Mouse (Mus musculus) gastrocnemius, postnatal 10 days (tissue): ENCODE data around the gene Fam208a. TPM values are rescaled to one million over a fixed set of nuclear protein-coding genes. Genes with fewer than 3 reads are reported as not detected.

Source experiments
- DNase-seq: peaks from one replicate; pipeline ENCODE4 v3.0.0; 2021; ENCODE audit warnings: mixed read lengths
- long read RNA-seq, 2 experiments: library from polyadenylated mRNA; stranded (forward); transcript quantifications; one replicate each; pipeline ENCODE4 v2.0.0; 2021
- total RNA-seq, 2 experiments: library from RNA; stranded (reverse); gene quantifications; 2 replicates each; pipeline ENCODE4 v1.2.3; 2021

Gene Fam208a
- total RNA-seq: 10 to 100 TPM in 1 of 2 experiments, 1 to 10 TPM in 1; 9.0 to 13.6 TPM
- long read RNA-seq, experiment 1, partial matches to known transcripts: 3 of 8 reads
- long read RNA-seq, experiment 1, other reads (novel, unspliced or antisense): 5 of 8 reads
- long read RNA-seq, experiment 2, partial matches to known transcripts: 0 of 4 reads
- long read RNA-seq, experiment 2, other reads (novel, unspliced or antisense): 4 of 4 reads

DNA sequence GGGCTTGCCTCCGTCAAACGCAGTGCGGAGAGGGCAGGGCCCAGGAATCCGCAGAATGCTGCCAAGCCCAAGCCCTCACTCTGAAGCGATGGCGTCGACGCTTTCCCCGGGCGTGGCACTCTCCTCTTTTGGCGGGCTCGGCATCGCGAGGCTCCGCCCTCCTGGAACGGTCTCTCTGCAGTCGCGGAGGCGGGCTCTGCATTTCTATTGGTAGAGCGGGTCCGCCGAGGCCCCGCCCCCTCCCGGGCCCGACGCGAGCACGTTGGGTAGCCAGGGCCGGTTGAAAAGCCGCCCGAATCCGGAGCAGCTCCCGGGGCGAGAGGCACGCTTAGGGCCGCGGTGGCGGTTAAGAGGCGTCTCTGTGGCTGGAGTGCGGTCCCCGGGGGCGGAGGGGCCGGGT lies at the start of gene Fam208a:
Fam208a (plus strand) TSS at position 262 of the 400 bp plus-strand sequence.
- peak; percentile 94 for DNase-seq

DNA sequence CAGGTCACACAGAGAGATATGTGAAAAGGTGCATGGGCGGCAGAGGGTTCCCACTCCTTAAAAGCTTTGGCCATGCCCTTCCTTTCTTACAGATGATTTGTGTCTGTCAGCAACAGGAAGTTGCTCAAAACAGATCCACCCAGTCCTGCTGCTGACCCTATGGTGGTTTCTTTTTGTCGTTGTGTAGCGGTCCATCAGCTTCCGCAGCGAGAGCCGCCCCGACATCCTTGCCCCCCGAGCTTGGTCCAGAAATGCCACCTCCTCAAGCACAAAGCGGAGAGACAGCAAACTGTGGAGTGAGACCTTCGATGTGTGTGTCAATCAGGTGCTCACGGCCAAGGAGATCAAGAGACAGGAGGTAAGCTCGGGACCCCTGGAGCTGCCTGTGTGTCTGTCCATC lies 49.2 kb upstream of the Fam208a start:
- DNase-seq: no peak

DNA sequence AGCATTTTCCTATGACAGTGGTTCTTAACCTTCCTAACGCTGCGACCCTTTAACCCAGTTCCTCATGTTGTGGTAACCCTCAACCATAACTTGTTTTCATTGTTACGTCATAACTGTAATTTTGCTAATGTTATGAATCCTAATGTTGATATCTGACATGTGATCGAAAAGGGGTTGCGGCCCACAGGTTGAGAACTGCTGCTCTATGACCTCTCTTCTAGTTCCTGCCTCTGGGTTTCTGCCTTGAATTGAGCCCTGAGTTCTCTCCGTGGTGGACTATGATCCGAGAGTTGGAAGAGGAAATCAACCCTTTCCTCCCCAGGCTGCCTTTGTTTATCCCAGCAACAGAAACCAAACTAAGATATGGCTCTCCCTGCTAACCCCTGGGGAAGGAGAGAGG lies 47.2 kb upstream of the Fam208a start:
- no peak for DNase-seq

DNA sequence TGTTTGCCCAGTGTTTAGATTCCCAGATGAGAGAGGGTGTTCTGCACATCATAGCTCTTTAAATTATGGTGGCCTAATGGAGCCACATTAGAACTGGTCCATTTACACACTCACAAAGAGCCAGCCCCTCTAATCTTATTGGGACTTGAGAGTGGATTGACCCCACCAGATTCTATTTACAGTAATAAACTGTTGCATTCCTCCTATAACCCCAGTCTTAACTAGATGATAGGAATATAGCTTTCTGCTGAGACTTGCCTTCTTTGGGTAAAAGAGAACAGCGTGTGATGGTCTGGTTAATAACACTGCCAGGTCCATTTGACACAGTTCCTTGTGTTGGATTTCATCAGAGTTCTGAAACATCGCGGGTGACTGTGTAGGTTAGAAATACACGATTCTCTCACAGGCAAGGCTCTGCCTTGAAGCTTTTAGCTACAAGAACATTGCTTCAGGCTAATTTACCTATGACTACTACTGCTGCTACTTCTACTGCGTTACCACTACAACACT lies 45.3 kb upstream of the Fam208a start:
- DNase-seq: no peak

DNA sequence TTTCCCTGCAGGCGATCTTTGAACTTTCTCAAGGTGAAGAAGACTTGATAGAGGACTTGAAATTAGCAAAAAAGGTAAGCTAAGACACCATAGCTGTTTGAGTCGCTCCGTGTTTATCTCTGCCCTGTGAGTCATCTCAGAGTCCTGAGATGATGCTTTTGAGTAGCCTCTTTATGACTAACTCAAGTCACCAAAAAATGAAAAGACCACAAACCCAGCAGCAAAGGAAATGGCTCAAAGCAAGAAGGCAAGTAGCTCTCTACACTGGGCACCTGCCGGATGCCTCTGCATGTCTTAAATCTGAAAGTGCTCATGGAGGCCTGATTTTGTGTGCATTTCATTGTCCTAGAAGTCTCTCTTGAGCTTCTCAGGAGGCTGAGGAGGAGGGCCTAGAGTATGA lies 44.5 kb upstream of the Fam208a start:
- no peak for DNase-seq

- DNase-seq: no peak
These were observed 40.0 kb upstream of the Fam208a start for GRCm38 (mm10) chr14:27388616-27389015.

DNA sequence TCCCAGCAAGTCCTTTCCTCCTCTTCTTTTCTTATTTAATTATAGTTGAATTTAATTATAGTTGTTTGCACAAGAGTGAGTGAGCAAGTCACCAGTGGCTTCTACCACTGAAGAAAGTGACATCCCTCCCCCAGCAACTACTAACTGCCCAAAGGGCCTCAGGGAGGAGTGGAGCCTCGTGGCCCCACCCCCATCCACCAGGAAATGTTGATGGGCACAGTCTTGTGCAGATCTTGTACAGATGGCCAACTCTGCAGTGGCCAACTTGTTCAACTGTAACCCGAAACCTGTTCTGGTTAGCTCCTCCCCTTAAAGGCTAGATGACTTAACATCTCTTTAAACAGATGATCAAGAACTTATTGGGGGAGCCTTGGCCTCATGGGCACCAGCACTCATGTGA lies 38.9 kb upstream of the Fam208a start:
- DNase-seq: no peak

GRCm38 (mm10) chr14:27390663-27391062 lies 38.0 kb upstream of the Fam208a start:
- DNase-seq: no peak

- DNase-seq: no peak
These were observed 36.8 kb upstream of the Fam208a start for GRCm38 (mm10) chr14:27391776-27392308.

GRCm38 (mm10) chr14:27392660-27393059 lies 36.0 kb upstream of the Fam208a start:
- DNase-seq: no peak

DNA sequence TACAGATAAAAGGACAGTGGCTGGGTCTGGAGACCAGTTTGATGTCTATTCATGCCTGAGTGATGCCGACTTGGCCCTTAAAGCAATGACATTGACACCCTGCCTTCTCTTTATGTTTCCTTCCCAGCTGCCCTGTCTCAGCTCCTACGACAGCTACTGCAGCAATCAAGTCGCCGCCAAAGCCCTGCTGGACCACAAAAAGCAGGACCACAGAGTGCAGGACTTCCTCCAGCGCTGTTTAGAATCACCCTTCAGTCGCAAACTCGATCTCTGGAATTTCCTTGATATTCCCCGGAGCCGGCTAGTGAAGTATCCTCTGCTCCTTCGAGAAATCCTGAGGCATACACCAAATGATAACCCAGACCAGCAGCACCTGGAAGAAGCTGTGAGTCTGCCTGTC lies 34.8 kb upstream of the Fam208a start:
- no peak for DNase-seq

GRCm38 (mm10) chr14:27396424-27396823 lies 32.2 kb upstream of the Fam208a start:
- DNase-seq: no peak

DNA sequence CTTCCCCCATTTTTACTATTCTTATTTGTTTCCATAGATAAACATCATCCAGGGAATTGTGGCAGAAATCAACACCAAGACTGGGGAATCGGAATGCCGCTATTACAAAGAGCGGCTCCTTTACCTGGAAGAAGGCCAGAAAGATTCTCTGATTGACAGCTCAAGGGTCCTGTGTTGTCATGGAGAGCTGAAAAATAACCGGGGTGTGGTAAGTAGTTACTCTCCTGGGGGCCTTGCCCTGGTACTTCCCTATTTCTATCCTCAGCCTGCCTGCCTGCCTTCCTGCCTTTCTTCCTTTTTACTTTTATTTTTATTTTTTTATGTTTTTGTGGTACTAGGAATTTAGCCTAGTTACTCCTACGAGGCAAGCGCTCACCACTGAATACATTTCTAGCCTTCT lies 31.1 kb upstream of the Fam208a start:
- DNase-seq: no peak

DNA sequence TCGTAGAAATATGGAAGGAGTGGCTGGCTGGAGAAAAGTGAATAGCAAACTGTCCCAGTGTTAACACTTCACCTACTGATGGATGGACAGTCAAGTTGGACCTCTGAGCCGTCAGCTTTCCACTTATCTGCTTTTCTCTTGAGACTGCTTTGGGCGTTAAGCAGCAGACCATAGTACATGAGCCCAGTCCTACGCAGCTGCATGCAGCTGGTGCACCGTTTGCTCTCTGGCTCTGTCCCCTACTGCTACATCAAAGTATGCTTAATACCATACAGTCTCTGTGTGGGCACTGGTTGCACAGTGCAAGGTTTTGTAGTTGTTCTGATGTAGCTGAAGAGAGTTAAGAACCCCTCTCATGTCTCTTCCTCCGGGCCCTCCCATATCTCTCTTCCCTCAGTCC lies 28.1 kb upstream of the Fam208a start:
- no peak for DNase-seq

DNA sequence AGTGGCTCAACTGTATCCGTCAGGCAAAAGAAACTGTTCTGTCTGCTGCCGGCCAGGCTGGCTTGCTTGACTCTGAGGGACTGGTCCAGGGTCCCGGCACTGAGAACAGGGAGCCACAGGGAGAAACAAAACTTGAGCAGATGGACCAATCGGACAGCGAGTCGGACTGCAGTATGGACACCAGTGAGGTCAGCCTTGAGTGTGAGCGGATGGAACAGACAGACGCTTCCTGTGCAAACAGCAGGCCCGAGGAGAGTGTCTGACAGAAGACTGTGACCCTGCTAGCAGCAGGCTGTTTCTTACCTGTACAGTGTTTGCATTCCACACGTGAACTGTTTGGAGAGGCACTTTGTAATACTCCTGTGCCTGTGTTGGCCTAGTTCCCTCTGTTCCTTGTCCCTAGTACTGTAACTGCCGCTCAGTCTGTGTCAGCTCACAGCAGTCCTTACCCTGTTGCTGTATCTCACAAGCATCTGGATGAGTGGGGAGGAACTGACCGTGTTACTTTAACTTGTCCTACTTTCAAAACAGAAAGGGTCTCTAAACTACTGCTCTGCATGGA lies 26.8 kb upstream of the Fam208a start:
- no peak for DNase-seq

DNA sequence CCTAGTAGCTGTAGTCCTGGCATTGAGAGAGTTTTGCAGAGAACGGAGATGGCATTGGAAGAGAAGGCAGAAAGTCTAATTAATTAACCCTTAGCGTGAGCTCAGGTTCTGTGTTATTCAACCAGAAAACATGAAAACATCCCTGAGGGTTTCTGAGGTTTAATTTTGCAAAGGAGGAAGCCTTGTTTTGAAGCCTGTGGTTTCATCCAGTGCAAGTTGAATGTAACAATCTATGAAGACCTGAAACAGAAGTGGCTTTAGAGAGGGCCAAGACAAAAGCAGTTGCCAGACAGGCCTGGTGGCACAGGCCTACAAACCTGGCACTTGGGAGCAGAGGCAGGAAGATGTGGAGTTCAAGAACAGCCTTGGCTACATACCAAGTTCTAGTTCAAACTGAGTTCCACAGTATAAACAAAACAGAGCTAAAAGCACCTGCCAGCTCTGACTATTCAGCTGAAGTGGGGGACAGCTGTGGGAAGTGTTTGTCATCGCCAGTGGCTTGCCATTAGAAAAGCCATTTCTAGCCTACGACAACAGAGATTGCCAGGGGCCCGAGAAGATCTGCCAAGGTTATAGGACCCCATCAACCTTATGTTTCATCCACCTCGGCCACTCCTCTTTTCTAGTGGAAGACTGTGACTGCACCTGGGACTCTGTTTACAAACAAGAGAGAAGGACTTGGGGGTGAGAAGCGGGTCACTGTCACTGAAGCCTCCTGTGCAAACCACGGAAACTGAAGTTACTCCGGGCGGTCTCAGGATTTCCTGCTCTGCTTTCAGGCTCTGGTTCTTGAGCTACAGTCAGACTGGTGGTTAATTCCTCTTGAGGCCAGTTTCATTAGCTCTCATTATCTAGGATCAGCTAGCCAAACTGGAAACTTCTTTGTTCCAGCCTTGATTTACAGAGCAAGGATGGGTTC lies 26.0 kb upstream of the Fam208a start:
- no peak for DNase-seq

GRCm38 (mm10) chr14:27405452-27405851 lies 23.2 kb upstream of the Fam208a start:
- DNase-seq: no peak

DNA sequence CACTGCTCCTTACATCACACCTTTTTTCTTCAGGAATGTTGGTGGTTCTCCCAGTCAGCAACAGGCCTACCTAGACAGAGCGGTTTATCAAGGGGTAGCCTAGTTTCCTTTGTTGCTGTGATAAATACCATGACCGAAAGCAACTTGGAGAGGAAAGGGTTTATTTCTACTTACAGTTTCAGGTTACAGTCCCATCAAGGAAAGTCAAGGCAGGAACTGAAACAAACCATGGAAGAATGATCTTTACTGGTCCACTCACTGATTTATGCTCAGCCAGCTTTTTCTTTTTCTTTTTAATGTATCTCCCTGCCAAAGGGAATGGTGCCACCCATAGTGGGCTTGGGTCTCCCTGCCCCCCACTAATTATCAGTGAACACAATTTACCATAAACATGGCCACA lies 22.7 kb upstream of the Fam208a start:
- no peak for DNase-seq

GRCm38 (mm10) chr14:27408240-27408639 lies 20.4 kb upstream of the Fam208a start:
- no peak for DNase-seq

DNA sequence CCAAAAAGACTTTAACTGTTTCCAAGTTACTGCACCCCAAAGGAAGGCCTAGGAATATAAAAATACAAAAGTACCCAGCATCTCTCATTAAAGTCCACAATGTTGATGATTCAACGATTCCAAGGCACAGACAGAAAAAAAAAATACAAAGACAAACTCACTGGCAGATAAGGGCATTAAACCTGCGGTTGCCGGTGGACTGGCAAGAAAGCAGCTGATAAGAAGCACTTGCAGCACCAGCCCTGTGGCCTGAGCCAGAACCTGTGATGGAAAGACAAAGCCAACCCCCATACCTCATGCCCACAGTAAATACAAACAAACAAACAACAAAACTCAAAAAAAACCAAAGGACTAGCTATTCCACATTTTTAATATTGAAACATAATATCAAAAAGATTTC lies 19.0 kb upstream of the Fam208a start:
- no peak for DNase-seq

DNA sequence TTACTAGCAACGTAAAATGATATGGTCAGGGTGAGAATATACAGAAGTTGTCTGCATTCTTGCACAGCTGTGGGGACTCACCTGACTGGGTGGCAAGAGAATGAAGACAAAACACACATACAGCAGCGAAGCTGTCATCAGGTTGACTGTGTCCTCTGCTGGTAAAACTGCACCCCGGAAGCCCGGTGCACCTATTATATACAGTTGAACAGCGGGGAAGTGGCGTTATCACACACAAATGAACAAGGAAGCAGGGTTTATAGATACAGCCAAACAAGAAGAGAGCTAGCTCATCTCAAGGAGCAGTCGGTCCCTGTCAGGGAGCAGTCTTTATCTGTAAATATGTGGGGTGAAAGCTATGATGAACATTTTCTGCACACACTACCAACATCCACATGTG lies 17.1 kb upstream of the Fam208a start:
- DNase-seq: no peak

DNA sequence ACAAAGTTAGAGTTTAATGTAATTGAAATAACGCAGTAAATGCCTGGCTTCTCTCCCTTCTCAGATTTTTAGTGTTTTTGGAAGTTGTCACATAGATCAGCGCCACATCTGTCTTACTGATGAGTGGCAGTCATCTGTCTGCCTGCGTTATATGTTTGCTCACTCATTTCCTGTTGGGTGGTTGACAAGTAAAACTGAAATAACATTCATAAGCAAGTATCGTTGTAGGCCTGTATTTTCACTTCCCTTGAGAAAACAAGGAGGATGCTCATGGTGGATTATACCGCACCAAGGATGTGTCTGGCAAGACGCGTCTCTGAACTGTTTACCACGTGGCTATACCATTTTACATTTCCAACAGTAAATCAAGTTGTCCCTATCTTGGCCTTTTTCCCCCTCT lies 15.9 kb upstream of the Fam208a start:
- no peak for DNase-seq

DNA sequence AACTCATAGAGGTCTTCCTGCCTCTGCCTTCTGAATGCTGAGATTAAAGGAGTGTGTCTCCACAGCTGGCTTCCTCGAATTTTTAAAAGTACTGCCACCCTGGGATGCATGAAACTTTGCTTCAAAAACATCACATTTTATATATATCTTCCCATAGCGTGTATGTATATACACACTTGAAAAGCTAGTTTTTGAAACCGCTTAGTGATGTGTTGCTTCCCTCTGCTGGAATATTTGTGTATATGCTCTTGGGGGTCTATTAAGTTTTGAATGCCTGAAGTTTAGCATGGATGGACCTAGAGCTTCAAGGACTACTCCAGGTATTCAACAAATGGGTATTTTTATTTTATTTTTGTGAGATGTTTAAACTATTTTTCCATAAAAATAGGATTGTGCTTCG lies 14.7 kb upstream of the Fam208a start:
- DNase-seq: no peak
